Mouse (Mus musculus) regulatory T cell (primary cell): Measurements from ENCODE around the gene Gltpd2.

Experiments used
- in situ Hi-C: fragments of 300-600 bp; cut with MboI, MseI; formaldehyde crosslinking; loops from one replicate; pipeline ENCODE4 v1.15.1; 2025; ENCODE audit warnings: high pct_unique_total_duplicates

Gene Gltpd2

DNA sequence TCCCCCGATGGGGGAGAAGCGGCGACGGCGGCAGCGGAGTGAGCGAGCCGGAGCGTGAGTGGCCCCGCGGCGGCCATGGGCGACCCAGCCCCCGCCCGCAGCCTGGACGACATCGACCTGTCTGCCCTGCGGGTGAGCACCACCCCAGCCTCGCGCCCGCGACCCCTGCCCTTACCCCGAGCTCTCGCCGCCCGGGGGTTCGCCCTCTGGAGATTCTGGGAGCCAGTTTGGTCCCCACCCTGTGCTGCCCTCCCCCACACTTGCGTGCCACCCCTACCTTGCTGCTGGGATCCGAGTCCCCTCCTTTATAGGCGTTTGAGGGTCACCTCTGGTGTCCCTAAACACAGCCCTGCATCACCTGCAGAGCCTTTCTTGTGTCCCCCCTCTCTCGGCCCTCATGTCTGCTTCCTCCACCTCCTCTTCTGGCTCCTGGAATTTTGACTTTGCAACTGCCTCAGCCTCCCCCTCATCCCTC lies 44.0 kb downstream of the Gltpd2 start:
- in situ Hi-C loops: no loop called here

DNA sequence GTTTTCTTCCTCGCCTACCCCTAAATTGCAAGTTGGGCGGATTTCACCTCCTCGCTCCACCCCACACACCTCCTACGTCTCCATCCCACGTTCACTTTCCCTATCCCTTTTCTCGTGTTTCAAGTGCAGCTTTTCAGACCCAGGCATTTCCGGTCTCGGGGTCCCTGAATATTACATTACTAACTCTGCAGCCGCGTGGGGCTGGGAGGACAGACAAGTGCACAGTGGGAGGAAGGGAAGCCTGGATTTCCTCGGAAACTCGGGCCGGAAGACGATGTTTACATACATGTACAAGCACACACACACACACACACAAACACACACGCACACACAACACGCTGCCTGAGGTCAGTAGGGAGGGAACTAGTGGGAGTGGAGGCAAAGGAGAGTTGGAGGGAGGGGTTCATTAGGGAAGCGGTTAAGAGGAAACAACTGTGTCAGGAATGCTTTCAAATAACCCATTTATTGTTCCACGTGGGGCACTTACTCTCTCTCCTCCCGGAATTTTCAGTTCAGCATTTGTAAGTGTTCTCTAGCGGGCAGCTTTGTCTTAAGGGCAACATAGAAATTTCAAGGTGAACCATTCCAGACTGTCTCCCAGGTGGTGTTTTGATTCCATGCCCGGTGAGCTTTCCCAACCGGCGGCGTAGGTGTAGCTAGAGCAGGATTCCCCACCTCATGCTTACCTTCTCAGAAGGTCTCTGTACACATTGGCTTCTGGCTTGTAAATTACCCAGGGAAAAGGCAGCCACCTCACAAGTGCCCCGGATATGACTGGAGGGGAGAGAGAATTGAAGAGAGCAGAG lies 44.7 kb downstream of the Gltpd2 start:
- in situ Hi-C loops: no loop called here

DNA sequence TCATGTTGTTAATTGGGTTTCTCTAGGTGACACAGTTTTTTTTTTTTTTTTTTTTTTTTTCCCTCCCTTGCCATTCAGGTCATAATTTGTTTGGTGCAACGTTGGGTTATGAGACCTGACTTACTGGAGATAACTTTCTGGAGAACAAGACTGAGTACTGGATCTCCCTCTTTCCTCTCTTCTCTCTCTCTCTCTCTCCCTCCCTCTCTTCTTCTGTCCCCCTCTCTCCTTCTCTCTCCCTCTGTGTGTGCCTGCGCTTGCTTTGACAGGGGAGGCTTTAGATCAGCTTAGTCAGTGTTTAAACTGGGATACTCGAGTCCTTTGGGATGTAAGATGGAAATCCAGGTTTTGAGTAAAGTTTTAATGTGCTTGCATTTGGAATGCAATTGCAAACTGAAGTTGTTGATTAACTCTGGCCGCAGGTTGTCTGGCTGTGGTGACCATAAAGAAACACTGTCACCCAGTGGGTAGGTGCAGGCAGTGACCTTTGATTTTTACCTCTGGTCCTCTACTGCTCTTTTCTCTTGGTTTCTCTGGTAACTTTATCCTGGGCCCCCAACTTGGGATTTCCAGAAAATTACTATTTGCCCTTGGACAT lies 45.4 kb downstream of the Gltpd2 start:
- in situ Hi-C loops: no loop called here

DNA sequence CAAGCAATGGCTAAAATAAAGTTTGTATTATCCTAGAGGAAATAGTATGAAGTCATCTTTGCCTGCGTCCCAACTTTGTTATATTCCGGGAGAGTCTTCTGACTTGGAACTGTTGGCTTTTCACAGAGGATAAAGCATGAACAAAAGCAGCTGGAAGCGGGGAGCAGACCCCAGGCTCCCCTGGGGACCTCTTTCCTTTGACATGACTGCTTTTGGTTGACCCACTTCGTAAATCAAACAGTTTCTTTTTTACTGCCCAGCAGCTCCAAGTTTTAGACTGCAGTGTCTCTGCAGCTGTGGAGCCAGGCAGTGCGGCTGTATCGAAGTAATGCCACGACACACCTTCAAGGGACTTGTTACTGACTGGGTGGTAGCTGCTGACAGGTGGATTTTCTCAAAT lies 47.6 kb downstream of the Gltpd2 start:
- in situ Hi-C loops: loop anchor here (5.0 kb wide), 1 partner anchor 36 kb away; no protein-coding TSS in a partner anchor
